8 mouse cellular contexts compared by ENCODE assay signal in the genomic region with DNA sequence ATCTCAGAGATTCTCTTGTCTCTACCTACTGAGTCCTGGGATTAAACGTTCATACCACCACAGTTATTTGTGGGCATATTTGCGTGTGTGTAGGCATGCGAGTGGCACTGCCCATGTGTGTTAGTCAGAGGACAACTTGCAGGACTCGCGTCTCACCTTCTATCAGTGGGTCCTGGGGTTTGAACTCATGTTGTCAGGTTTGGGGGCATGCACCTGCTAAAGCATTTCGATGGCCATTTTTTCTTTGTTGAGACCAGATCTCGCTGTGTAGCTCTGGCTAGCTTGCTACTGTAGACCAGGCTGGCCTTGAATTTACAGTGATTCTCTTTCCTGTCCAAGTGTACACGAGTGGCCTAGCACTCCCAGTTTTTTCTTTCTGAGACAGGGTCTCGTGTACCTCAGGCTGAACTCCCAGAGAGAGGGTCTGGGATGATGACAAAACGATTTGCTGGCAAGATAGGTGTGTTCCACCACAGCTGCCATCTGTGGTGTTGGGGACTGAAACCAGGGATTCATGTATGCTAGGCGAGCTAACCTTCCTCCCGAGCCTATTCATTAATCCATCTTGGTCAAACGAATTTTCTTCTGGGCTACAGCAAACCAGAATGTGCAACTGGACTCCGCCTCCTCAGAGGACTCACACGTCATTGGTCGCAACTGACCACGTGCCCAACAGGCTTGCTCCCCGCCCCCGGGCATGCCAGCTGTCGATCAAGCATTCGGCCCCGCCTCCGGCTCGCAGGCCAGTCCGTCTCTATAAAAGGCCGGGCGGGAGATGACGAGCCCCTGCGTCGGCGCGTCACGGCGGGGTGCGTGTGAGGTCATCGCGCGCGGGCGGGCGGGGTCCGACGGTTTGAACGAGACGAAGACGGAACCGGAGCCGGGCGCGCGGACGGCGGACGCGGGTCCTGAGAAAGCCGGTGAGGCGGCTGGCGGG. TPM values are rescaled to one million over a fixed set of nuclear protein-coding genes. Genes with fewer than 3 reads are reported as not detected.
DNase-seq lines count a peak whose midpoint lies in the region; ATAC-seq and TF ChIP-seq lines count a peak whose summit lies in the region.

A gene (plus strand): TSS at position 775 of the 937 bp plus-strand sequence.

- peak within 1 kb of the TSS; percentile 91 for H3K9ac ChIP-seq in embryonic facial prominence, embryonic 15.5 days
- peak within 1 kb of the TSS; percentile 91 for H3K9ac ChIP-seq in limb, embryonic 14.5 days (ENCODE audit: low read depth, low read length, severe bottlenecking)
- peak within 1 kb of the TSS; percentile 96 for H3K9ac ChIP-seq in midbrain, postnatal 0 days (replicated peaks; ENCODE audit: low read length, poor library complexity, severe bottlenecking)

- TF ChIP-seq POLR2A in bone marrow, adult 2 months (IDR thresholded peaks at IDR 0.05; ENCODE audit: borderline replicate concordance, control insufficient read depth, low read depth, low read length), result peak; percentile 55; the same call in 1 of the 2 replicates
- peak; percentile 45; the same call in 1 of the 2 replicates for TF ChIP-seq POLR2A in limb, embryonic 14.5 days (IDR thresholded peaks at IDR 0.05; ENCODE audit: borderline replicate concordance, extremely low read depth, insufficient read depth, insufficient read length)

- H3K4me3 ChIP-seq in bone marrow, adult 2 months (replicated peaks; ENCODE audit: control insufficient read depth, low read depth, low read length), result peak within 1 kb of the TSS; percentile 92
- H3K4me3 ChIP-seq in embryonic facial prominence, embryonic 15.5 days (replicated peaks), result peak within 1 kb of the TSS; percentile 86
- H3K4me3 ChIP-seq in limb, embryonic 14.5 days (replicated peaks; ENCODE audit: low read length), result peak within 1 kb of the TSS; percentile 87
- peak within 1 kb of the TSS; percentile 71 for H3K4me3 ChIP-seq in midbrain, postnatal 0 days (ENCODE audit: low read depth, low read length)

- ATAC-seq in embryonic facial prominence, embryonic 15.5 days (ENCODE audit: insufficient number of reproducible peaks, low FRiP score, low TSS enrichment, low read depth), result peak; percentile 97
- peak; percentile 98 for ATAC-seq in limb, embryonic 14.5 days (ENCODE audit: low FRiP score, low read depth)
- peak; percentile 97 for ATAC-seq in midbrain, postnatal 0 days (ENCODE audit: low FRiP score)

- H3K27ac ChIP-seq in bone marrow, adult 2 months (ENCODE audit: control insufficient read depth, insufficient read depth, low read depth, low read length, poor library complexity), result peak within 1 kb of the TSS; percentile 91
- peak within 1 kb of the TSS; percentile 94 for H3K27ac ChIP-seq in embryonic facial prominence, embryonic 15.5 days (replicated peaks)
- H3K27ac ChIP-seq in limb, embryonic 14.5 days (replicated peaks; ENCODE audit: low read depth, low read length), result peak within 1 kb of the TSS; percentile 93
- peak within 1 kb of the TSS; percentile 97 for H3K27ac ChIP-seq in midbrain, postnatal 0 days (ENCODE audit: low read depth, low read length)

- no peak for TF ChIP-seq CTCF in bone marrow, adult 2 months (IDR thresholded peaks at IDR 0.05; ENCODE audit: control insufficient read depth, insufficient read depth, low read length)
- no peak for TF ChIP-seq CTCF in midbrain, postnatal 0 days (IDR thresholded peaks at IDR 0.05)

- peak within 1 kb of the TSS; percentile 79 for H3K4me2 ChIP-seq in embryonic facial prominence, embryonic 15.5 days (replicated peaks)
- peak within 1 kb of the TSS; percentile 82 for H3K4me2 ChIP-seq in limb, embryonic 14.5 days (replicated peaks; ENCODE audit: low read depth, low read length, severe bottlenecking)
- peak within 1 kb of the TSS; percentile 78 for H3K4me2 ChIP-seq in midbrain, postnatal 0 days (ENCODE audit: low read depth, low read length, poor library complexity, severe bottlenecking)

- H3K27me3 ChIP-seq in embryonic facial prominence, embryonic 15.5 days, result no peaks in the 10 kb centered on the region
- H3K27me3 ChIP-seq in limb, embryonic 14.5 days (ENCODE audit: control insufficient read depth, insufficient read depth, low read length), result no peaks in the 10 kb centered on the region
- H3K27me3 ChIP-seq in midbrain, postnatal 0 days (ENCODE audit: insufficient read depth, low read length), result no peaks in the 10 kb centered on the region

- H3K4me1 ChIP-seq in bone marrow, adult 2 months (ENCODE audit: control insufficient read depth, insufficient read depth, low read length), result no peaks in the 10 kb centered on the region; the same call in 1 of the 2 replicates
- H3K4me1 ChIP-seq in embryonic facial prominence, embryonic 15.5 days, result peaks cover 31% of the 10 kb centered on the region
- H3K4me1 ChIP-seq in limb, embryonic 14.5 days (ENCODE audit: control insufficient read depth, insufficient read depth, low read length), result peaks cover 22% of the 10 kb centered on the region
- H3K4me1 ChIP-seq in midbrain, postnatal 0 days (ENCODE audit: insufficient read depth, low read length), result peaks cover 9% of the 10 kb centered on the region

- DNase-seq in 416B (ENCODE audit: low read depth), result peak; percentile 99
- DNase-seq in heart, adult 8-10 months (ENCODE audit: low spot score), result peak; percentile 99
- peak; percentile 100 for DNase-seq in kidney, adult 9 months
- peak; percentile 99 for DNase-seq in limb, embryonic 14.5 days (ENCODE audit: low spot score)
- DNase-seq in midbrain, postnatal 0 days (ENCODE audit: low spot score), result peak; percentile 100
- peak; percentile 99 for DNase-seq in spleen, postnatal 14 days (ENCODE audit: low spot score in 2 of 2)

- H3K9me3 ChIP-seq in embryonic facial prominence, embryonic 15.5 days (replicated peaks), result no peaks in the 10 kb centered on the region
- H3K9me3 ChIP-seq in limb, embryonic 14.5 days (ENCODE audit: control insufficient read depth, low read length), result no peaks in the 10 kb centered on the region
- H3K9me3 ChIP-seq in midbrain, postnatal 0 days (ENCODE audit: low read length), result no peaks in the 10 kb centered on the region

- WGBS in bone marrow, adult 2 months, result 11% methylated on average over 58 of the region's 58 CpGs
- 11% methylated on average over 58 of the region's 58 CpGs for WGBS in embryonic facial prominence, embryonic 15.5 days
- 13% methylated on average over 47 of the region's 58 CpGs for WGBS in limb, embryonic 14.5 days
- WGBS in midbrain, postnatal 0 days, result 10% methylated on average over 55 of the region's 58 CpGs

- H3K36me3 ChIP-seq in embryonic facial prominence, embryonic 15.5 days, result no peaks in the 10 kb centered on the region
- H3K36me3 ChIP-seq in limb, embryonic 14.5 days (ENCODE audit: control insufficient read depth, insufficient read depth, low read length), result peaks cover 4% of the 10 kb centered on the region; the same call in 1 of the 2 replicates
- H3K36me3 ChIP-seq in midbrain, postnatal 0 days (ENCODE audit: insufficient read depth, low read length), result no peaks in the 10 kb centered on the region

RNA-seq across cellular contexts. Expression of the gene that starts here (rescaled TPM):
- 28.0 and 32.4 TPM in 2 replicates for polyA plus RNA-seq in bone marrow, adult 2 months (2011; ENCODE audit: insufficient read depth, insufficient read length, low replicate concordance, missing spikeins)
- 200 and 207 TPM in 2 replicates for polyA plus RNA-seq in embryonic facial prominence, embryonic 15.5 days (2015; fragmentation: Nextera tagmentation; extraction: Ambion mirVana)
- 10 to 100 TPM; 49.5 to 57.0 (median 50.8) TPM for total RNA-seq in heart, adult 8-10 months (2022)
- polyA plus RNA-seq in limb, embryonic 14.5 days (2012; rRNA removed), result 30.2 and 36.1 TPM in 2 replicates
- 194 and 203 TPM in 2 replicates for polyA plus RNA-seq in limb, embryonic 14.5 days (2014; fragmentation: Nextera tagmentation; extraction: Ambion mirVana)
- total RNA-seq in midbrain, postnatal 0 days (2014; rRNA removed), result 91.8 and 112 TPM in 2 replicates
- polyA plus RNA-seq in midbrain, postnatal 0 days (2015; fragmentation: Nextera tagmentation; extraction: Ambion mirVana), result 346 and 372 TPM in 2 replicates

Comparison
In these comparisons a context has a peak if more than half of its experiments do, and no peak if none do; other contexts are left out.
1. Peak in every context shown above with its lines: DNase-seq, ATAC-seq, H3K4me3 ChIP-seq and H3K27ac ChIP-seq.